Mouse (Mus musculus) gastrocnemius, adult 18-20 months (tissue): ENCODE measurements around the gene H2-Eb1. TPM values are rescaled to one million over a fixed set of nuclear protein-coding genes. Genes with fewer than 3 reads are reported as not detected.

Experiments used
- DNase-seq: peaks from one replicate; pipeline ENCODE4 v3.0.0; 2021; ENCODE audit warnings: low spot score
- long read RNA-seq, 2 experiments: library from polyadenylated mRNA; stranded (forward); transcript quantifications; one replicate each; pipeline ENCODE4 v2.0.0; 2021
- total RNA-seq, 2 experiments: library from RNA; stranded (reverse); gene quantifications; 2 replicates each; pipeline ENCODE4 v1.2.3; 2021

The H2-Eb1 gene
- total RNA-seq: 1 to 10 TPM; 3.9 to 5.6 TPM
- long read RNA-seq, experiment 1, transcript H2-Eb1-203 (6 exons, 1,669 nt): major isoform, 6 of 8 reads
- long read RNA-seq, experiment 1, partial matches to known transcripts: 1 of 8 reads
- long read RNA-seq, experiment 1, other reads (novel, unspliced or antisense): 0 of 8 reads
- long read RNA-seq, experiment 2, partial matches to known transcripts: 0 of 4 reads
- long read RNA-seq, experiment 2, other reads (novel, unspliced or antisense): 0 of 4 reads

DNA sequence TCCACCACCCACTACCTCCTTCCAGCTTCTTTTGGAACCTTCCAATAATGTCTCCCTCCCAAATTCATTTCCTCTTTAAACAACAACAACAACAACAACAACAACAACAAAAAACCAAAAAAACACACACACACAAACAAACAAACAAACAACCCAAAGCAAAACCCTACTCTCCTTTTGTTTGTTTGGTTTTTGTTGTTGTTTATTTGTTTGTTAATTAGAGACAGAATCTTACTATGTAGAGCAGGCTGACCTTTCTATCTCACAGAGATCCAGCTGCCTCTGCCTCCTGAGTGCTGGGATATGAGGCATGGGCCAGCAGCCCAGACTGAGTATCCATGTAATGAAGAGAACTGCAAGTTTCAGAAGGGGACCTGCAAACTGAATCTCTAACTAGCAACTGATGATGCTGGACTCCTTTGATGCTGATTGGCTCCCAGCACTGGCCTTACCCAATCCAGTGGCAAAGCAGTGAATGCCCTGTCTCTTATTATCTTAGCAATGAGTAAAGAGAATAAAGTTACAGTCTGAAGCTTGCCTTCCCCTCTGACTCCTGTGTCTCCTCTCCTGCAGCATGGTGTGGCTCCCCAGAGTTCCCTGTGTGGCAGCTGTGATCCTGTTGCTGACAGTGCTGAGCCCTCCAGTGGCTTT, at the start of gene H2-Eb1:
Gene H2-Eb1 (plus strand): TSS at position 488 of the 651 bp plus-strand sequence.
- DNase-seq: peak; percentile 86

- no peak for DNase-seq
Observed at GRCm38 (mm10) chr17:34256501-34256900, 49.2 kb upstream of the H2-Eb1 start.

DNA sequence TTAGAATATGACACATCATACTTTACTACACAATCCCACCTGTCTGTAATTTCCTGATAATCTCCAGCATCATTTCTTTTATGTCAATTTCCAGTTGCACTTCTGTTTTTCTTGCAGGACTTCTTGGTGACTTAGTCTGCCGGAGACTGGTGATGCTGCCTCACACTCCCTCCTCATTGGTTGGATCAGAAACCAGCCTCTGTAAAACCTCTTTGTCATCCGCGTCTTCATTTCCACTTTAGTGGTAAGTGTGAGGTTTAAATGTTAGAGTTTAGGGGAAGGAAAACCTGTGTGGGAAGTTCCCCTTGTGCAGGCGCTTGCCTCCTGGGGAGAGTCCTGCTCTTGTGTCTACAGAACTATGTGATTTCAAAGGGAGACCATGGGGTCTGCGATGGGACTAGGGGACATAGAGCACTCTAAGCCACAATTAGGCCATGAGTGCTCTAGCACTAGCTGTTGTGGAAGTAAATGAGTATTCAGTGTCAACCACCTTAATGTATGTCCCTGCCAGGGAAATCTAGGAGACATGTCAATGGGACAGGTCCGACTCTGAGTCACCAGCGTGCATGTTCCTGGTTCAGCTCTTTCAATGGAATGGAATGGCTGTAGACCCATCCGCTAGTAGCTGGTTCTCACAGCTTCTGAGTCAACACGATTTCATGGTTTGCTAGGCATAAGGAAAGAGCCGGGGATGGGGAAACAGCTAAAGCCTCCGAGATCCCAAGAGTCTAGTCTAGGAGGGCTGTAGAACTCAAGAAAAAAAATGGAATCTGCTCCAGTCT, 47.9 kb upstream of the H2-Eb1 start, which contains the start of gene H2-Ab1:
Gene H2-Ab1 (plus strand): TSS at position 96 of the 782 bp plus-strand sequence.
- peak; percentile 71 for DNase-seq

DNA sequence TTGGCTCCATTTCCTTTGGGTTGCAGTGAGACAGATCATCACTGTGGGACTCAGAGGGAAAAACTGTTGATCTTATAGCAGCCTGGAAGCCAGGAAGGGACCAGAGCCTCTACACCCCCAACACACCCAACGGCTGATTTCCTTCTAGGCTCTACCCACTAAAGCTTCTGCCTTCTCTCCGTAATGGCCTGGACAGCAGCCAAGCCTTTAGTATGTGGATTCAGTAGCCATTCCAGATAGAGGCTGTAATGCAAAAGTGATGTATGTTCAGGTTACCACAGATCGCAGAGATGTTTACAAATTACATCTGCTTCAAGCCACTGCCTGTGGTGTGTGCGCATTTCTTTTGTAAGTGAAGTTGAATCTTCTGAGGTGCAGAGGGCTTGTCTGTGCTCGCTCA, 45.1 kb upstream of the H2-Eb1 start:
- DNase-seq: no peak

- DNase-seq: peak; percentile 76
Observed at GRCm38 (mm10) chr17:34261502-34261901, 44.2 kb upstream of the H2-Eb1 start.

DNA sequence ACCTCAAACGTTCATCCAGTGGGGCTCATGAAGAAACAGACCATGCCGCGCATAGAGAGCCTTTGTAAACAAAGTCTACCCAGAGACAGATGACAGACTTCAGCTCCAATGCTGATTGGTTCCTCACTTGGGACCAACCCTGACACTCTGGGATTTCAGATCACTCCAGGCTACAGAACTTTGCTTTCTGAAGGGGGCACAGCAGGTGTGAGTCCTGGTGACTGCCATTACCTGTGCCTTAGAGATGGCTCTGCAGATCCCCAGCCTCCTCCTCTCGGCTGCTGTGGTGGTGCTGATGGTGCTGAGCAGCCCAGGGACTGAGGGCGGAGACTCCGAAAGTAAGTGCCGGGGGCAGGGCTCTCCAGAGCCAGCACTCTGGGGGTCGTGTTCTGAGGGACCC, 42.6 kb upstream of the H2-Eb1 start:
- peak; percentile 78 for DNase-seq

GRCm38 (mm10) chr17:34263811-34264371, 41.8 kb upstream of the H2-Eb1 start:
- DNase-seq: no peak

DNA sequence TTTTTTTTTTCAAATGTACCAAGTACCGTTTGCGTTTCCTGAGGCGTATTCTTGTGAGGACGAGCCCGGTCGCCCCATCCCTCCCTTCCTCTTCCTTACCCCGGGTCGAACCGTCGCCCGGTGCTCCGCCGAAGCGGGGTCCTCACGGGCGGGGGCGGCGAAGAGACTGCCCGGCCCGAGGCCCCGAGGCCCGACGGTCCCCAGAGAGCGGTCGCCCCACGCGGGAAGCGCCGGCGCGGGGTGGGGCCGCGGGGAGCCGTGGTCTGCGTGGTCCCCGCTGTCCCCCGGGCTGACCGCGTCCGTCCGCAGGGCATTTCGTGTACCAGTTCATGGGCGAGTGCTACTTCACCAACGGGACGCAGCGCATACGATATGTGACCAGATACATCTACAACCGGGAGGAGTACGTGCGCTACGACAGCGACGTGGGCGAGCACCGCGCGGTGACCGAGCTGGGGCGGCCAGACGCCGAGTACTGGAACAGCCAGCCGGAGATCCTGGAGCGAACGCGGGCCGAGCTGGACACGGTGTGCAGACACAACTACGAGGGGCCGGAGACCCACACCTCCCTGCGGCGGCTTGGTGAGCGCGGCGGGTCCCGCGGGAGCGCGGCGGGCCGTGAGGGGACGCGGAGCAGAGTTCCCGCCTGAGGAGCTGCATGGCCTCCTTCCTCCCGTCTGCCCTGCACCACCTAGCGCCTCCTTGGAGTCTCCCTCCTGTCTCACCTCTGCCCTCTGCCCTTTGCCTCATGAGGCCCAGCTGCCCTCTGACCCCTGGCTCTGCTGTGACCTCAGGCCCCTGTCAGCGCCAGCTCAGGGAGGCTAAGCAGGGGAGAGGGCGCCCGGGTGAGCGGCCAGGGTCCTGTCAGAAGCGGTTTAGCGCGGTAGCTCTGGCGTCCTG, 41.0 kb upstream of the H2-Eb1 start:
- DNase-seq: no peak

DNA sequence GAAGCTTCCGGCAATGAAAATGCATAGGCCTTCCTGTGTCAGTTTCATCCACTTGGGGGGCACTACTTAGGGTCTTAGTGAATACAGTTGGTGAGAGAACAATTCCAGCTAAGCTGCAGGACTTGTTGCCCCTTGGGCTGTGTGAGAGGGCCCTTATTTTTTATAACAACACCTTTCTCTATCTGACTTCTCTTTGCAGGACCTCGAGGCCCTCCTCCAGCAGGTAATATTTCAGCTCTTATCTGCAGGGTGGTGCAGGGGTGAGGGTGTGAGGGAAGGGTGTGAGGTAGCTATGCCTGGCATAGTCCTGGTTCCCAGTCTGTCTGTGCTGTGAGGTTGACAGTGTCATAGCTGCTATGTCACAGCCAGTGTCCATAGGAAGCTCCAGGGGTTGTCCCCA, 37.4 kb upstream of the H2-Eb1 start:
- DNase-seq: no peak

- DNase-seq: no peak
Observed at GRCm38 (mm10) chr17:34268748-34269147, 36.9 kb upstream of the H2-Eb1 start.

- DNase-seq: no peak
Observed at GRCm38 (mm10) chr17:34269817-34270216, 35.9 kb upstream of the H2-Eb1 start.

DNA sequence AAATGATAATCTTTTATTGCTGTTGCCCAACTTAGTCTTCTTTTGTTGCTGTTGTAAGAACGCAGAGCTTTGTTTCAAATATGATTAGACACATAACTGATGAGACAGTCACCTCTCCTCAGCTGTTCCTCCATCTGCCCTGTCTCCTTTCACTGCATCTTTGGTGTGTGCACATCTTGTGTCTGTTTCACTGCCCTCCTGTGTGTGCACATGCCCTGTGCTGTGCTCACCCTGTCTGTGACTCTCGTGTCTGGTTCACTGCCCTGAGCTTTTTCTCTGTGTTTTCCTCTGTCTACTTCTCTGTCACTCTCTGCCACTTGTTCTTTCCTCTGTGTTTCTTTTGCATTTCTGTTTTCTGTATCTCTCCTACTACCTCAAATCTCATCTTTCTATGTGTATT, 35.4 kb upstream of the H2-Eb1 start:
- no peak for DNase-seq

DNA sequence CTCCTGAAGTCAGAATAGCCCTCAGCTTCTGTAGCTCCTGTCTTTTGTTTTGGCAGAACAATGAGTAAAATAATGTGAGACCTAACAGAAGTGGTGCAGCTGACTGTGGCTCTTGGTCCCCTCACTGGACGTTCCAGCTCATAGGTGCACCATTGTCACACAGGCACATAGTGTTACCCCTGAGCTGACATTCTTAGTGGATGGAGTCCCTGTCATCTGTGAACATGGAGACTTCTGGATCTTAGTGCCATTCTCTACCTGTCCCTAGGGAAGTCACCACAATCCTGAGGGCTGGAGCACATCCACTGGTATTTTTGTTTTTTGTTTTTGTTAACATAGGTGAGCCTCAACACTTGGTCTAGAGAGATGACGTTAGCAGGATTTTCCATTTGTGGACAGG, 34.7 kb upstream of the H2-Eb1 start:
- DNase-seq: no peak

DNA sequence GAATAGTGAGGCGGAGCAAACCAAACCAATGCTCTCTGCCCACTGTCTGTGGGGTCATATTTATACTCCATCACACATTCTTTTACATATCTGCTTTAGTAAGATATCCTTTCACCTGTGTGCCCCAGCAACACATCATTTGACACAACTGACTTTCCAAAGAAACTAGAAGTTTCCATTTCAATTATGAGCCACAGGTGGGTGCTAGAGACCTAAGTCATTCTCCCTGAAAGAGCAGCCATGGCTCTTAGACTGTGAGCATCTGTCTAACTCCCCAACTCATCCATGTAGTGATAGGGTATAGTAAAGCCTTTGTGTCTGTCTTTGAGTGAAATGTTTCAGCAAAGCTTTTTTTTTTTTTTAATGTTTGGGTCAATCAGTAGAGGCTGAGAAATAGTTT, 33.6 kb upstream of the H2-Eb1 start:
- no peak for DNase-seq

GRCm38 (mm10) chr17:34280499-34281038, 25.1 kb upstream of the H2-Eb1 start:
- no peak for DNase-seq

GRCm38 (mm10) chr17:34281836-34282235, 23.8 kb upstream of the H2-Eb1 start:
- no peak for DNase-seq

DNA sequence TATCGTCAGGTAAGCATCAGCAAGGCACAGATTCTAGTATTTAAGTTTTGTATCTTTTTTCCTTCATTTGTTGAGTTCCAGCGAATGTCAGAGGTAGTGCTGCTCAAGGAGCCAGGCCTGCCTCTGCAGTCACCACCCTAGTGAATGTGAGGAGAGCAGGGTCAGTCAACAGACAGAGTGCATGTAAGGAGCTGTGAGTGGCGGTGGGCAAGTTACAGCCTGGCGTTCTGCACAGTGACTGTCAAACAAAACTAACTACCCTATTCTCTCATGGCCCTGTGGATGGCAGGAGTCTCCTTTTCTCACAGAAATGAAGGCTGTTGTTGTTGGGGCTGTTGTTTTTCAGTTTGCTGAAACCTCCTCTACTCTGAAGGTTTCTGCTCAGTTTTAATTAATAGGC, 20.3 kb upstream of the H2-Eb1 start:
- DNase-seq: no peak

GRCm38 (mm10) chr17:34285848-34286247, 19.8 kb upstream of the H2-Eb1 start:
- no peak for DNase-seq

DNA sequence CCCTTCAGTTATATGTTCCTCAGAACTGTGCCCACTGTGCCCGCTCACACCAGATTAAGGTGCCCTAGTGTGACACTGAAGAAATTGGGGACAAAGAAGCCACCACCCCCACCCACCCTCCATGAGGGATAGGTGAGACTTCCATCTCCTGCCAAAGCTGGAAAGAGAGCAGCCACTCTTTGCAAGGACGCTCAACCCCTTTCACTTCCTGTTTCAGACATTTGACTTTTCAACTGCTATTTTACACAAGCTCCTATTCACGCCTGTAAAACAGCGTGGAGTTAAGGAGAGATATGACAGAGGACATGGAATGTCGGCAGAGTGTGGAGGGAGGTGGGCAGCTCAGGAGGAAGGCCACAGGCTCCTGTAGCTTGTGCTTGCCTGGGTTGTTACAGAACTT, 19.2 kb upstream of the H2-Eb1 start:
- DNase-seq: no peak

DNA sequence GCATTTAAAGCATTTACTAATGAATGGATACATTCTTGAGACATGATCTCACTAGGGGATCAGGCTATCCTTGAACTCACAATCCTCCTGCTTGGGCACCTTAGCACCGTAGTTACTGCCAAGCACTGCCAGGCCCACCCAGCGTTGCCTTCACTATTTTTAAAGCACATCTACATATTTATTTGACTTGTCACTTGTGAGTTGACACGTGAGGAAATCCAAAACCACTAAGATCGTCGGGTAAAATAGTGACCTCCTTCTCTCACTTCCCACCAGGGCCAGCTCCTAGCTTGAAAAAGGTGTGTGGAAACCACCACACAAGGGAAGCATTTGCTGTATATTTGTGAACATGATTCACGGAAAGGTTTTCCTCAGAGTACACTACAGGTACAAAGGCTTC, 18.7 kb upstream of the H2-Eb1 start:
- DNase-seq: no peak

GRCm38 (mm10) chr17:34287648-34288047, 18.0 kb upstream of the H2-Eb1 start, which contains the start of gene H2-Aa:
Gene H2-Aa, minus strand, starts transcription at chr17:34287823.
- DNase-seq: peak; percentile 86
